Mouse (Mus musculus): ENCODE results near the gene Gm42791.

- no peak for TF ChIP-seq CTCF (IDR thresholded peaks at IDR 0.05; ENCODE audit: insufficient read depth, low read length)
- no peak for TF ChIP-seq POLR2A (IDR thresholded peaks at IDR 0.05; ENCODE audit: borderline replicate concordance, extremely low read depth, low read depth, low read length)
Measured at GRCm38 (mm10) chr5:148956091-148956490, 38.9 kb downstream of the Gm42791 start.

Data from lung, adult 2 months (tissue).